Mouse (Mus musculus): ENCODE data around the gene Gckr.

Gckr gene

DNA sequence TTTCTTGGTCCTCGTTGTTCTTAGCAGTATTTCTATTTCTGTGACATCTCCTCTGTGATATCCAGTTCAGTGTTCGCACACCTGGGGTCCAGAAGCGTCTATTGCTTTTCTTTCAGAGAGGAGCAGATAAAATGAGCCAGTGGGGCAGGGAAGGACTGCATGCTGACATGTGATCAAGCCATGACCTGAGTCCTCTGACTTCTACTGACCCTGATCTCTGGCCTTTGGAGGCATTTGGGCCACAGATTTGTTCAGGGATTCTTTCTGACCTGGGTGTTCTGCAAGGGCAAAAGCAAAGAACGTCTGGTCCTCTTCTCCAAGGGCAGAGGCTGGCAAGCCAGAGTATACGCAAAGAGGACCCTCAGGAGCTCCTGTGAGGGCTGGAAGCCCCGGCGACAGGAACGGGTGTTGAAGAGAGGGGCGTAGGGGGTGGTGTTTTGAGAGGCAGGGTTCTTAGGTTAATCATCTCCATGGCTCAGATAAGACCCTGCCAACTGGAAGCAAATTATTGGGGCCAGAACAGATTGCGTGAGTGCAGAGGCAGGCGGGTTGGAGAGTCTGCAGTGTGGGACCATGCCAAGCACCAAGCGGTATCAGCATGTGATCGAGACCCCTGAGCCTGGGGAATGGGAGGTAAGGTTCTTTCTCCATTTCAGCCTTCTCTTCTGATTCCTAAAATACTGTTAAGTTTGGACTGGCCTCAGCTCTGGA lies at the start of gene Gckr:
Gene Gckr (plus strand): TSS at position 397 of the 711 bp plus-strand sequence.
- DNase-seq = no peak

DNA sequence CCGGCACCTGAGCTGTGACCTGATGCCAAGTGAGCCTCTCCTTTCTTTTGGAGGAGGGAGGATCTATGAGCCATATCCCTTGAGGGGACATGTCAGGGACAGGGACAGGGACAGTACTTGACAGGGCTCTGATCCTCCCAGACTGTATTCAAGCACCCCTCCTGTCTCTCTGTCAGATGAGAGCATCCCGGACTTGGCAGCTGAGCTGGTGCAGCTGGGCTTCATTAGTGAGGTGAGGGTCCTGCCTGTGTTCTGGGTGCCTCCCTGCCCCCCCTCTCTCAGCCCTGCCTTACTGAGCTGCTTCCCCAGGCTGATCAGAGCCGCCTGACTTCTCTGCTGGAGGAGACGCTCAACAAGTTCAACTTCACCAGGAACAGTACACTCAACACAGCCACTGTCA lies 46.5 kb upstream of the Gckr start:
- DNase-seq = no peak

DNA sequence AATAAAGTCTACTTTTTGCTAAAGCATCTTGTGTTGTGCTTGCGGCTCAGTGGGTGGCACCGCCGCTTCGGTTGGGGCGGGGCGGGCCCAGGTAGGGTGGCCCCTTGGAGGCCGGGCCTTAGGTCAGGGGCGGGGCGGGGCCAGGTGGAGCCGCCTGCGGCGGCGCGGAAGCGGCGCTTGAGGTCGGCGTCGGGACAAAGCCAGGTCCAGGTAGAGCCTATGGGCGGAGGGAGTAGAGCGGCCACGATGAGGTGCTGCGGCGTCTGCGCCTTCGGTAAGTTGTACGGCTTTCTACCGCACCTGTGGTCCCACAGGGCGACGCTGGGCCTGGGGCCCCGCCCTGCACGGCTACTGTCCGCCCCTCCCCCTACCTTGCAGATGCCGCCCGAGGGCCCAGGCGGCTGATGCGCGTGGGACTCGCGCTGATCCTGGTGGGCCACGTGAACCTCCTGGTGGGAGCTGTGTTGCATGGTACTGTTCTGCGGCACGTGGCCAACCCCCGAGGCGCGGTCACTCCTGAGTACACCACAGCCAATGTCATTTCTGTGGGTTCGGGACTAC lies 45.6 kb upstream of the Gckr start, which contains the start of gene Krtcap3:
Gene Krtcap3 (plus strand): TSS at position 151 of the 561 bp plus-strand sequence.
- DNase-seq = peak; percentile 54

DNA sequence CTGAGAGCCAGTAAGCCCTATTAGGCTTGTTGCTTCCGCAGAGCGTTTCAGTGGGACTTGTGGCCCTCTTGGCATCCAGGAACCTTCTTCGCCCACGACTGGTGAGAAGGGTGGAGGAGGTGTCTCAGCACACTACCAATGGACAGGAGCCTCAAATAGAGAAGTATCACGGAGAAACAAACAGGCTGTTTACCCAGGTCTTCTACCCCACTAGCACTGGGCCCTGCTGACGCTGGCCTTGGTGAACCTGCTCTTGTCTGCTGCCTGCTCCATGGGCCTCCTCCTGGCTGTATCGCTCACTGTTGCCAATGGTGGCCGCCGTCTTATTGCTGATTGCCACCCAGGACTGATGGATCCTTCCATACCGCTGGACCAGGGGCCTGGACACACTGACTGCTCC lies 45.1 kb upstream of the Gckr start:
- no peak for DNase-seq

DNA sequence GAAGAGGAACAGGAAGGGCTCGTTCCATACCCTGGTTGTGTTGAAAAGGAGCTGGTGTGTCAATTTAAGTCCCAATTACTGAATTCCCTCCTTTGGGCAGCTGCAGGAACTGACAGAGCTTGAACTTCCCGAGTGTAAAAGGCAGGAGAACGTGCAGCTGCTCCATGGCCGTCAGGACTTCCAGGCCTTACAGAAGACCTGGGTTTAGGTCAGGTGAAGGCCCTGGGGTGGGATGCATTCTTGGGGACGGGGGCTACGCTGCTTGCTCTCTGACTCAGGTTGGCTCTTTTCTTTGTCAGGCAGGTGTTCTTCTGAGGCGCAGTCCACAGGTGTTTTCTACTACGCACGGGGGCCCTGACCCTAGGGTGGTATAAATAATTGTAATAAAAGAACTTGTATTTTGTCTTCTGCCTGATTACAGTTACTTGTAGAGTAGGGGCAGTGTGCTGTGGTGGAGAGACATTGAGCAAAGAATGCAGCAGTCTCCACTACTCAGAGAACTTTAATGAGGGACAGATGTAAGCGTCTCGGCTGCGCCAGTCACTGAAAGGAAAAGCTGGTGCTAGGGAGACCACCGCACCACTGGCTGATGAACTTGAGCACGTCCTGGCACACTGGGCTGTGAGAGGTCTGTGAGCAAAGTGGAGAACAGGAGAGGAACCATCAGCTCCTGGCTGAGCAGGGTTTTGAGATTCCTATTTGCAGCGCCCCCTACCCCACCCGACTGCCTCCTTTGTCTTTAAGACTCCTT lies 44.3 kb upstream of the Gckr start:
- DNase-seq = peak; percentile 23

DNA sequence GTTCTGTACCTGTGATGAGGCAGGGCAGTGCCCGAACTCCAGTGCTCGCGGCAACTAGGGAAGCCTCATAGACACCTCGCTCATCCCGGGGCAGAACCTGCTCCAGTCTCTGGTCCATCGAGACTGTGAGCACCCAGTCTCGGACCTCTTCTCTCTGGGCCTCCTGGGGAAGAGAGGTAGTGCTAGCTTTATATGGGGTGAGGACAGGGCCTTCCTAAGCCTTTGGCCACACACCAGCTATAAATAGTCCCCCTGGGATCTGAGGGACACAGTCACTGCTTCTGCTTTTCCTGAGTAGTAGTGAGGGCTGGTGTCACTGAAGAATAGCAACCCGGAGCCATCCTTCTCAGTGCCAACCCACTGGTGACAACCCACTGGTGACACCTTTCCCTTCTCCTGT lies 43.4 kb upstream of the Gckr start:
- DNase-seq = no peak

DNA sequence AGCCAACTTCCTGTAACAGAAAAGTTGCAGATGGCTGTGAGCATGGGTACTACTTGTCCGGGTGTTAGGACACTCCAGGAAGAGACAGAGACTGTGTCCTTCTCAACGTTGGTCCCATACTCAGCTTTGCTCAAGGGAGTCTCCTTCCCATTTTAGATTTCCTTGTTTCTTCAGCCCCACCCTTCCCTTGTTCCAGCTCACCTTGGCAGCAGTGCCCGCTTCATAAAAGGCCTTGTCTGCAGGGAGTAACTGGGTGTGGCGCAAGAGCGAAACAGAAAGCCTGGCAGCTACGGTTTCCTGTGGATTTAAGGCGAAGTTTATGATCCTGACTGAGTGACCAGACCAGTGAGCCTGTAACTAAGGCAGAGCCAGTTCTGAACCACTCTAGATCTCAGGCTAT lies 42.8 kb upstream of the Gckr start:
- DNase-seq = no peak

DNA sequence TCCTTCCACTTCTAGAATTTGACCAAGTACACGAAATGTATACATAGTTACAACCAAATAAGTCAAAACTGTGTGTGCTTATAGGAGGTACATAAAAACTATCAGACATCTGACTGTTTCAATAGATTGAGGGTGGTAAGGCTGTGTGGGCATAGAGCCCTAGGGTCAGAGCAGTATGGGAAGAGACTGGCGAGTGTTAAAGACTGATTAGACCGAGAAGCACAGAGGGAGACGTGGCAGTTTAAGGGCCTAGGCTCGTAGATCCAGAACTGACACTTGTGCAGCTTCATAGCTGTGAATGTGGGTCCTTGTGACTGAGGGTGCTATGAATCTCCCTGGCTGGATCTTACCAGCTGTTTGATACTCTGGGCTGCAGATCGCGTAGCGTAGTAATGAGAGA lies 42.3 kb upstream of the Gckr start:
- DNase-seq = no peak

DNA sequence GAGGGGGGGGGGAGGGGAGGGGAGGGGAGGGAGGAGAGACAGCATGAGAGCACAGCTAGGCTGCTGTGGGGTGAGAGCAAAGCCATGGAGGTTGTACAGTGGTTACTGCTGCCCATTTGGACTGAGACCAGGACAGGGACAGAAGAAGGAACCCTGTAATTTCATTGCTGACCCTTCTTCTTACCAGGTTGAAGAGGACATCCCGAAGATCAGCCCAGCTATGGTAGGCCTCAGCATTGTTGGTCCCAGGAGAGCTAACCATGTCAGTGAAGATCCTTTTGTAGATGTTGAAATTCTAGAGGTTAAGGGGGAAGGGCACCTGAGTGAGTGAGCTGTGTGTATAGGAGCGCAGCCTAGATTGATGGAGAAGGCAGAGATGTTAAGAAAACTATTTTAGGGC lies 41.9 kb upstream of the Gckr start:
- DNase-seq = no peak

DNA sequence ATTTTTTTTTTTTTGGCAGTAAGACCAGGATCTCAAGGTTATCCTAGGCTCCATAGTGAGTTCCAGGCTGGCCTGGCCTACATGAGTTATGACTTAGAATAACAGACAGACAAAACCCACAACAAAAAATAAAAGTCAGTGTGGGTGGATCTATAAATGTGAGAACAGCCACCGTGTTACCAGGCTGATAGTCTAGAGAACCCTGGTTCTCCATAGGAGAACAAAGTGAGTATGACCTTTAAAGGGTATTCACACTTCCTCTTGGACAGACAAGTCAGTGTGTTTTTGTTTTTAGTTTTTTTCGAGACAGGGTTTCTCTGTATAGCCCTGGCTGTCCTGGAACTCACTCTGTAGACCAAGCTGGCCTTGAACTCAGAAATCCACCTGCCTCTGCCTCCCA lies 41.3 kb upstream of the Gckr start:
- DNase-seq = no peak

DNA sequence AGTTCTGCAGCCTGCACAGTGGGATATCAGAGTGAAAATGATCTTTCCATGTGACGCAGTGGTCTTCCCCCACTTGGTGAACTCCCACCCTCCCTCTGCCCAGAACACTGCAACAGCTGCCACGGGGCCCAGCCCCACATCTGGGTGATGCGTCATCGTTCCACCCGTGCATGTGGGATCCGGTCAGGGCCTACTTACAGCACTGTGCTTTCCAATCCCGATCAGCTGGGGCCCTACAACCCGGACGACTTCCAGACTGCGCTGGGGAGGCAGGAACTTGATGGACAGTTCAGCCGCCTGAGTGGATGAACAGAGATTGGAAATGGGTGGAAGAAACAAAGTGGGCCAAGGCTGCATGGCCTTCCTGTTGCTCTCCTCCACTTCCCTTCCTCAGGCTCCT lies 39.6 kb upstream of the Gckr start:
- no peak for DNase-seq

DNA sequence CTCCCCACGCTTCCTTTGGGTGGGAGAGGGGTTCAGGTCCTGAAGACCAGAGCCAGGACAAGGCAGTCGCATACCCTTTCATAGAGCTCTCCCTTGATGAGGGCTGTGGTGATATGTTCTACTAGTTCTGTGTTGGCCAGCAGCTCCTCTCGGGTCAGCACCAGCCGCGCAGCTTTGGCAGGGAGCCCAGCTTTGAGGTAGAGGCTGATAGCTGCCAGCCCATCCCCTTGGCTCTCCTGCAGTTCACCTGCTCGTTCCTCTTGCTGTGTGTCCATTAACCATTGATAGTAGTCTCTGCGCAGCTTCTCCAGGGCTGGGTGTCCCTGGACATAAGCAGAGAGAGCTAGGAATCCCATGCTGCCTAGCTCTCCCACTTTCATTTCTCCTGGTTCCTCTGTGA lies 31.1 kb upstream of the Gckr start:
- no peak for DNase-seq

DNA sequence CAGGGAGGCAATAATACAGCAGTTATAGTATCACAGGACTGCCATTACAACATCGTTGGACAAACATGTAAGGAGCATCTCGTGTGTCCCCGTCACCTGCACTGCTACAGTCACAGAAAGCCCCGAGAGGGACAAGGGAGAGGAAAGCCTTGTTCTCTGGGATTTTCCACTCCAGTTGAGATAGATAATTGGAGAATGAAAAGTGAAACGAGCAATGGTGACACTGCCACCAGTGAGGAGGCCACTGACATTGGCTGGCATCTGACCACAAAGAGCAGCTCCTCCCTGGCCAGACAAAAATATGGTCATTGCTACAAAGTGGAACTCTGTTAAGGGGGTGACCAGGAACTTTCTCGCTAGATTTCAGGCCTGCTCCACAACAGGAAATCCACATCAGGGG lies 29.6 kb upstream of the Gckr start:
- DNase-seq = no peak

DNA sequence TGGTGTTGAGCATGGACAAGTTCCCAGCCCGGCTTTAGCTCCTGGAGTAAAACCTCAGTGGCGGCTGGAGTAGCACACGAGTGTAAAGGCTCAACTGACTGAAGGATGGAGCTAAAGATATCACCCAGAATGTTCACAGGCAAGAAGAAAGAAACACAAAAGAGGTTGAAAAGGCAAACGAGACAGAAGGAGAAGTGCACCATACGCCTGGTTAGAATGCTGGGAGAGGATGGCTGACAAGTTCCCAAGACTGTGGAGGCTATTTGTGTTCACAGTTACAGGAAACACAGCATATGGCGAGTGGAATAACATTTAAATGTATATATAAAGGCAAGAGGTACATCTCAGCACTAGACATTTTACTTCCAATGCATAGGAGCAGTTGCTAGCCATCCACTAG lies 24.2 kb upstream of the Gckr start:
- DNase-seq = no peak

DNA sequence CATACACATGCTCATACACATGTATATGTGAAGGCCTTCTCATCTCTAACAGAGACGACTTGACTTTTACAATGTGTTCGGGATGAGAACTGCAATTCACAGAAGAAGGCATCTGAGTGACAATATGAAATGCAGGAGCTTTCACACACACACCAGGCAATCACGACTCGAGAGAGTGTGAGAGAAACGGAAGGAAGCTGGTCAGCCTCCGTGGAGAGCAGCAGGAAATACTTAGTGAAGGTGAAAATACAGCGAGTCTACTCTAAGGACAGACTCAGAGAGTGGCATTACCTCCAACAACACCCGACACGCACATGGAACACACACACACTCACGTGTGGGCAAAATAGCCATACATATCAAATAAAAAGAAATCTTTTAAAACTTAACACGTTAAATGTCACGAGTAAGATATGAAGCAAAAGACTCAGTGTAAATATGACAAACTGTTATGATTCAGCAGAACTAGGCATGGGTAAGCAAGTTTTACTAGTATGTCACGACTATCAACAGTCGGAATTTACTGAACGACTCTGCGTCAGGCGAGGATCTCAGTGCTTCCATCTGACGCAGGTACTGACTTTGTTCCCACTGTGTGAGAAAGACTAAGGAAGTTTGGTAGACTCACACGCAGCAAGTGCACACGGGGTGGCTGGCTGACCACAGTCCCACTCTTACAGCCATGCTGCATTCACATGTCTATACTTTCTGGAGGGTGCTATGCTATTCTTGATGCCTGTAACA lies 17.8 kb upstream of the Gckr start:
- DNase-seq = no peak

DNA sequence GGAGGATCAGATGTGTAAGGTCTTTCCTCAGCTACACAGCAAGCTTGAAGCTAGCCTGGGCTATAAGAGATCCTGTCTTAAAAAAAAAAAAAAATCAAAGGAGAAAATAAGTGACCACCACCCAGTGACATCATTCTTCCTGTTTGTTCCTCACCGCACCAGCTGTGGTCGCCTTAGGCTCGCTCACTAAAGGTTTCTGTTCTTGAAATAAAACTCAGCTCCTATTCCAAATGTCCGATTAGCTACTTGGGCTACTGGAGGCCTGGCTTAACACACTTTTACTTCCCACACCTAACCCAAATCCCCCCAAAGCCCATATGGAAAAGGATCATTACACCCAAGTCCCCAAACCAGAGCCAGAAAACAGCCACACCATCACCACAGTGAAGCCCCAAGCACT lies 9.0 kb upstream of the Gckr start:
- DNase-seq = no peak

DNA sequence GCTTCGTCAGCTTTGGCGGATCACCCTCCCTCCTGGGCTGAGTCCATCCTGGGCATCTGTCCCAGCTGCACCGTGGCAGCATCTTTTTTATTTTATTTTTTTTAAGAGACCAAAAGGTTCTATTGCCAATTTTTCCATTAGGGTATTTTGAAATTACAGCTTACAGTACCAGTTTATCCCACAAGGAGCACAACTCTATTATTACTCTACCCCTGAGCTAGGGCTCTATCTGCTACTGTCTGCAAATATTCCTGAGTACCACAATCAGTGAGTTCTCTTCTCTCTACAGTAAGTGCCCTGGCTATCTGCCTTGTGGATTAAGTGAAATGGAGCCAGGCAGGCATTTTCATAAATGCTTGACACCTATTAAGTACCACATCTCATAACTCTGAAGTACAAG lies 8.6 kb upstream of the Gckr start:
- DNase-seq = no peak

DNA sequence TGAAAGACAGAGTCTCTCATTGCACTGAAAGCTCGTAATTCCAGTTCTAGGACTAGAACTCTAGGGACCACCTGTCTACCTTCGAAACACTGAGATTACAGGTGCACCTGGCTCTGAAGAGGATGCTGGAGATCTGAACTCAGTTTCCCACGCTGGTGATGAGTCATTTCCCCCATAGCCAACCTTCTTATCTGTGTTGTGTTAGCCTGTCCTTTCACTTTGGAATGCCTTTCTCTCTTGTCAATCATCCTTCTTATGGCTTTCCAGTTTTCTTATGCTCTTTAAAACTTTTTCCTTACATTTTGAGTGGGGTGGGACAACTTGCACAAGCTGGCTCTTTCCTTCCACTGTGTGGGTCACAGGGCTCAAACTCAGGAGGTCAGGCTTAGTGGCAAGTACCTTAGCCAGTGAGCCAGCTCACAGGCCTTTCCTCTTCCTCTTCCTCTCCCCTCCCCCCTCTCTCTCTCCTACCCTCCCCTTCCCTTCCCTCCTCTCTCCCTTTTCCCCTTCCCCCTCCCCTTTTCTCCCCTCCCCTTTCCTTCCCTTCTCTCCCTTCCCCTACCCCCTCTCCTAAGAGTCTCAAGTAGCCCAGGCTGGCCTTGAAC lies 7.5 kb upstream of the Gckr start:
- no peak for DNase-seq

DNA sequence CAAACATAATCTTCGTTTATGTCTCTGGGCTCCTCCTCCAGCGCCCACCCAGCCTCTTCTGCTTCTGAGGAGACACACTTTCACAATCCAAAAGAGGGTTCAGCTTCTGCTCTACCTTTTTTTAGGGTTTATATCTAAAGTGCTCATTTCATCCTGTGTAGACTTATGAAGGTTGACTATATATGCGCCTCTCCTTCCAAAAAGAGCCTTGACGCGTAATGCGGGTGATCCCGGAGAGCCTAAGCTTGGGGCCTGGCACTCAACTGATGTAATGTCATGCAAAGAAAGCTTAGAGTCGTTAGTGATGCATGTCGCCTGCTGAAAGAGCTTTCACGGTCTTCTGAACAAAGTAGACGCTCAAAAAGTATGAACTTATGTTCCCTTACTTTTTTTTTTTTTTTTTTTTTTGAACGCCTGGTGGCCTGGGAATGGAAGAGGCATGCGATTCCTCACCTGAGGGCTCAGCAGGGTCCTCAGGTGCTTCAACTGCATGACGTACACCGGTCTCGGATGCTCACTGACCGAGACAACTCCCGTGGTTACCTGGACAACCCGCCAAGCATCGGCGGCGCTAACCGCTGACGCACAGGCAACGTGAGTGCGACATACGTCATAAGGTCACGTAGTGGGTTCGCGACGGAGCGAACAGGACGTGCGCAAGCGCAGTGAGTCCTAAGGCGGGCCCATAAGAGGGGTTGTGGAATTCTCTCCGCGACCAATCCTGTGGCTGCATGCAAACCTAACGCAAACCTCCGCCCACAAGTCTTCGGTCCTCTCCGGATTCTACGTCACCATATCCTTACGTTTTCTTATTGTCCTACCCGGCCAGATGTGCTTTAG lies 6.5 kb upstream of the Gckr start, which contains the start of gene Ift172:
Gene Ift172 (minus strand): TSS at position 596 of the 840 bp plus-strand sequence.
- peak; percentile 96 for DNase-seq

DNA sequence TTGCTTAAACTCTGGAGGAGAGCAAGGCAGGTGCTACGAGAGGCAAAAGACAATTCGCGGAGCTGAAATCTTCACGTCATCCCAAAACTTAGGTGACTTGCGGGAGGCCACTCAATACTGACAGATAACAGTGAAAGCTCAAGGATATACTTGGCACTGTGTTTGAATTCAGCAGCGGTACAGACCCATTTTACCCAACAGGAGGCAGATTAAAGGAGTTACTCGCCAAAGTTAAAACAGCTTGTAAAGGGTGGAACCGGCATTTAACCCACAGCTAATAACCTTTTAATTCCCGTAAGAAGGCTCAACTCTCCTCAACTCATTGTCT lies 5.9 kb upstream of the Gckr start:
- DNase-seq = no peak

DNA sequence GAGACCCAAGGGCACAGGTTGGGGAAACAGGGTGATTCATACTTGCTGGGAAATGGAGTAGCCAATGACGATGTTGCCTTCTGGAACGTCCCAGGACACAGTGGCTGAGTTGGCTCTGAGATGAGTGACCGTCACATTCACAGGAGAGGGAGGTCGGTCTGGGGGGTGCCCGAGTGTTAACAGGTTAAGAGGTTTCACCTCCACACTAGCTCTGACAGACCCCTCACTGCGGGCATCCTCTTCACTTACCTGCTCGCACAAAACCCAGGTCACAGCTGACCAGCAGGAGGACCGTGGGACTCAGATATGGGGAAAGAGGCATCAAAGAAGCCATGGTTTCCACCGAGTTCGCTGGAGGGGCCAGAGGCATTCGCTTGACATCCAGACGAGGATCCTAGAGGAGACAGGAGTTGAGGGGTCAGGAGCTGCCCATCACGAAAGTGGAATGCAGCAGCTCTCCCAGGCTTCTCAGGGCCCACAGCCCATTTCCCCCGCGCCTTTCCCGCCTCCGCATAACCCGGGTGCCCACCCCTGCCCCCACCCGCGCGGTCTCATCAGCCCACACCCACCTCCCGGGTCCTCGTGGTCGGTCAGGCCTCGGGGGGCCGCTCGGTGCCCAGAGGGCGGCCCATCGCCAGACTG lies 2.2 kb upstream of the Gckr start:
- DNase-seq = no peak

Data from thymus, postnatal 4 days (tissue).